Mouse (Mus musculus): ENCODE results near the gene Fgfr2. TPM values are rescaled to one million over a fixed set of nuclear protein-coding genes. Genes with fewer than 3 reads are reported as not detected.

Gene Fgfr2
- polyA plus RNA-seq, 1 experiment from 2014 or later = 86.9 TPM

DNA sequence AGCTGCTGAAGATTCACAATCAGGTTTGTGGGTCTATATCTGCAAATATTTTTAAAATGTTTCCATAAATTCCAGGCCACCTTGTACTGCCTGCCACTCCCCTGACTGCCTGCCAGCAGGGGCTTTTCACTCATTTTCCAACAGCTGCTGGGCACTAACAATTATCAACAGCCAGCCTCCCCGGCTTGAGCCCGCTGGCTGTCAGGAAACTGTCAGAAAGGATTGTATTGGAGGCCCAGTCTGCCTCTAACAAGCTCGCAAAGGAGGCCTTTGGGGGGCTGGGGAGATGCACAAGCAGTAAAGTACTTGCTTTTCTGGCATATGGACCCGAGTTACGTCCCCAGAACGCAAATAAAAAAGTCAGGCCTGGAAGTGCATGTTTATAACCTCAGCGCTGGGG lies 664.7 kb downstream of the Fgfr2 start:
- H3K27ac ChIP-seq (ENCODE audit: low read depth, low read length) = no peak overlapping the region
- DNase-seq (ENCODE audit: low spot score) (peak; percentile 18), ATAC-seq (ENCODE audit: insufficient read depth, low FRiP score, low TSS enrichment) (no peak)
- no peak overlapping the region for H3K4me2 ChIP-seq (ENCODE audit: low read depth)
- no peak overlapping the region; the same call in 1 of the 2 replicates for H3K9ac ChIP-seq (ENCODE audit: low read length)
- H3K4me1 ChIP-seq (ENCODE audit: control insufficient read depth, insufficient read depth, low read length) = no peaks in the 10 kb centered on the region
- H3K27me3 ChIP-seq (ENCODE audit: control insufficient read depth, insufficient read depth, low read length) = no peaks in the 10 kb centered on the region
- H3K4me3 ChIP-seq (ENCODE audit: low read depth, low read length) = no peak overlapping the region
- 44% methylated on average over 7 of the region's 7 CpGs for WGBS
- H3K36me3 ChIP-seq (ENCODE audit: control insufficient read depth, insufficient read depth, low read length) = no peaks in the 10 kb centered on the region
- H3K9me3 ChIP-seq (ENCODE audit: control insufficient read depth, low read length) = no peaks in the 10 kb centered on the region

GRCm38 (mm10) chr7:132455071-132455720 lies 668.0 kb downstream of the Fgfr2 start:
- ATAC-seq (ENCODE audit: insufficient read depth, low FRiP score, low TSS enrichment) (no peak), DNase-seq (ENCODE audit: low spot score) (no peak)
- 57% methylated on average over 11 of the region's 11 CpGs for WGBS
- H3K36me3 ChIP-seq (ENCODE audit: control insufficient read depth, insufficient read depth, low read length) = no peaks in the 10 kb centered on the region
- H3K27ac ChIP-seq (ENCODE audit: low read depth, low read length) = no peak overlapping the region
- H3K4me1 ChIP-seq (ENCODE audit: control insufficient read depth, insufficient read depth, low read length) = no peaks in the 10 kb centered on the region
- no peak overlapping the region for H3K4me3 ChIP-seq (ENCODE audit: low read depth, low read length)
- H3K9me3 ChIP-seq (ENCODE audit: control insufficient read depth, low read length) = no peaks in the 10 kb centered on the region
- H3K27me3 ChIP-seq (ENCODE audit: control insufficient read depth, insufficient read depth, low read length) = no peaks in the 10 kb centered on the region
- H3K9ac ChIP-seq (ENCODE audit: low read length) = no peak overlapping the region
- no peak overlapping the region for H3K4me2 ChIP-seq (ENCODE audit: low read depth)

GRCm38 (mm10) chr7:132449891-132450735 lies 673.0 kb downstream of the Fgfr2 start:
- H3K27me3 ChIP-seq (ENCODE audit: control insufficient read depth, insufficient read depth, low read length) = no peaks in the 10 kb centered on the region
- no peaks in the 10 kb centered on the region for H3K9me3 ChIP-seq (ENCODE audit: control insufficient read depth, low read length)
- no peak overlapping the region for H3K9ac ChIP-seq (ENCODE audit: low read length)
- WGBS = 83% methylated on average over 6 of the region's 6 CpGs
- DNase-seq (ENCODE audit: low spot score) (no peak), ATAC-seq (ENCODE audit: insufficient read depth, low FRiP score, low TSS enrichment) (no peak)
- H3K4me2 ChIP-seq (ENCODE audit: low read depth) = no peak overlapping the region
- no peaks in the 10 kb centered on the region for H3K36me3 ChIP-seq (ENCODE audit: control insufficient read depth, insufficient read depth, low read length)
- H3K4me3 ChIP-seq (ENCODE audit: low read depth, low read length) = no peak overlapping the region
- no peaks in the 10 kb centered on the region for H3K4me1 ChIP-seq (ENCODE audit: control insufficient read depth, insufficient read depth, low read length)
- no peak overlapping the region for H3K27ac ChIP-seq (ENCODE audit: low read depth, low read length)

DNA sequence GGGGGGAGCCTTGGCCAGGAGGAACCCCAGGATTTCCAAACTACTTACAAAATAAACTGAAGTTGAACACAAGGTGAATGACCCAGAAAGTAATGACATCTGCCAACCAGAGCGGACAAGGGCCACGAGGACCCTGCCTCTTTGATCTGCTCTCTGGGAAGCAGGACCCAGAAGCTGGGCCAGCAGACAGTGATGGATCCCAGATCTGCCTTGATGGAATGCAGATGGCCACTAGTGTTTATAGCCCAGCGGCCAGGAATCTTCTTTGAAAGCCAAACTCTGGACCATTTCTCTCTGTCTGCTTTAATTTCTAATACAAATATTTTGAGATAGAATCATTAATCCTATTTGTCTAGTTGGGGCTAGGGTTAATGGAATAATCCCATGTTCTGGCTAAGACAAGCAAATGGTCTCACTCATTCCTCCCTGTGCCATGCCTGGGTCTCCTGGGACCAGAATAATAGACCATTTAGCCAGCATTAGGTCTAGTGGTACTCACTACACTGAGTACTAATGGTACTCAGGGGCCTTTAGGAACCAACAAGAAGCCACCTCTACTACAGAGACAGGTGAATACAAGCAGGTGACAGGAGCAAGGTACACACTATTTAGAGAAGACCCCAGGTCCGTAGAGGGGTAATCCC lies 674.5 kb downstream of the Fgfr2 start:
- H3K4me3 ChIP-seq (ENCODE audit: low read depth, low read length) = no peak overlapping the region
- DNase-seq (ENCODE audit: low spot score) (peak; percentile 21), ATAC-seq (ENCODE audit: insufficient read depth, low FRiP score, low TSS enrichment) (no peak)
- H3K4me1 ChIP-seq (ENCODE audit: control insufficient read depth, insufficient read depth, low read length) = no peaks in the 10 kb centered on the region
- no peaks in the 10 kb centered on the region for H3K36me3 ChIP-seq (ENCODE audit: control insufficient read depth, insufficient read depth, low read length)
- 61% methylated on average over 4 of the region's 4 CpGs for WGBS
- H3K27me3 ChIP-seq (ENCODE audit: control insufficient read depth, insufficient read depth, low read length) = no peaks in the 10 kb centered on the region
- H3K27ac ChIP-seq (ENCODE audit: low read depth, low read length) = no peak overlapping the region
- H3K9me3 ChIP-seq (ENCODE audit: control insufficient read depth, low read length) = no peaks in the 10 kb centered on the region
- H3K9ac ChIP-seq (ENCODE audit: low read length) = no peak overlapping the region
- H3K4me2 ChIP-seq (ENCODE audit: low read depth) = no peak overlapping the region

- Histone ChIP-seq H3K9ac (ENCODE audit: low read length) (no peak overlapping the region), H3K4me1 (ENCODE audit: control insufficient read depth, insufficient read depth, low read length) (no peaks in the 10 kb centered on the region), H3K4me3 (ENCODE audit: low read depth, low read length) (no peak overlapping the region), H3K4me2 (ENCODE audit: low read depth) (no peak overlapping the region), H3K9me3 (ENCODE audit: control insufficient read depth, low read length) (no peaks in the 10 kb centered on the region), H3K27ac (ENCODE audit: low read depth, low read length) (no peak overlapping the region), H3K36me3 (ENCODE audit: control insufficient read depth, insufficient read depth, low read length) (no peaks in the 10 kb centered on the region), H3K27me3 (ENCODE audit: control insufficient read depth, insufficient read depth, low read length) (no peaks in the 10 kb centered on the region)
- no peak for DNase-seq (ENCODE audit: low spot score)
- no peak for ATAC-seq (ENCODE audit: insufficient read depth, low FRiP score, low TSS enrichment)
- WGBS = 81% methylated on average over 5 of the region's 5 CpGs
Measured at GRCm38 (mm10) chr7:132447558-132447957, 675.6 kb downstream of the Fgfr2 start.

DNA sequence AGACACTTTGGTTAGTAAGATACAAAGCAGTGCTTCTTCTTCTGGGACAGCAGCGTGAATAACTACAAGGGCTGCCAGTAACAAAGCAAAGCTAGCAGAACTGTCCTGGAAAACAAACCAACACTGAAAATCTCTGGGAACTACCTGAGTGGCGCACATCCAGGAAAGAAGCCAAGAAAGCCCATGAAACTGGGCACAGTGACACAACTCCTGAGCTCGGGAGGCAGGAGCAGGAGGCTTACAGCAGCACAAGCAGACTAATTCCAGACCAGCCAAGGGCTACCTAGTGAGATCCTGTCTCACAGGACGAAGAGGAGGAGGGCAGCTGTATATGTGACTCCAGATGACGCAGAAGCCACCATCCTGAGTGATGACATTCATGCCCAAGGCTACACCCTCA lies 676.3 kb downstream of the Fgfr2 start:
- Histone ChIP-seq H3K4me3 (ENCODE audit: low read depth, low read length) (no peak overlapping the region), H3K9me3 (ENCODE audit: control insufficient read depth, low read length) (no peaks in the 10 kb centered on the region), H3K27ac (ENCODE audit: low read depth, low read length) (no peak overlapping the region), H3K4me2 (ENCODE audit: low read depth) (no peak overlapping the region), H3K27me3 (ENCODE audit: control insufficient read depth, insufficient read depth, low read length) (no peaks in the 10 kb centered on the region), H3K9ac (ENCODE audit: low read length) (no peak overlapping the region), H3K36me3 (ENCODE audit: control insufficient read depth, insufficient read depth, low read length) (no peaks in the 10 kb centered on the region), H3K4me1 (ENCODE audit: control insufficient read depth, insufficient read depth, low read length) (no peaks in the 10 kb centered on the region)
- WGBS = 83% methylated on average over 5 of the region's 5 CpGs
- DNase-seq (ENCODE audit: low spot score) (no peak), ATAC-seq (ENCODE audit: insufficient read depth, low FRiP score, low TSS enrichment) (no peak)

GRCm38 (mm10) chr7:132444221-132444620 lies 678.9 kb downstream of the Fgfr2 start:
- Histone ChIP-seq H3K27me3 (ENCODE audit: control insufficient read depth, insufficient read depth, low read length) (no peaks in the 10 kb centered on the region), H3K9me3 (ENCODE audit: control insufficient read depth, low read length) (no peaks in the 10 kb centered on the region), H3K4me3 (ENCODE audit: low read depth, low read length) (no peak overlapping the region), H3K4me2 (ENCODE audit: low read depth) (no peak overlapping the region), H3K4me1 (ENCODE audit: control insufficient read depth, insufficient read depth, low read length) (no peaks in the 10 kb centered on the region), H3K27ac (ENCODE audit: low read depth, low read length) (no peak overlapping the region), H3K36me3 (ENCODE audit: control insufficient read depth, insufficient read depth, low read length) (no peaks in the 10 kb centered on the region), H3K9ac (ENCODE audit: low read length) (no peak overlapping the region)
- DNase-seq (ENCODE audit: low spot score) = no peak
- no peak for ATAC-seq (ENCODE audit: insufficient read depth, low FRiP score, low TSS enrichment)
- WGBS = 92% methylated on average over 2 of the region's 2 CpGs

GRCm38 (mm10) chr7:132443769-132444168 lies 679.4 kb downstream of the Fgfr2 start:
- no peak overlapping the region for H3K4me2 ChIP-seq (ENCODE audit: low read depth)
- no peaks in the 10 kb centered on the region for H3K4me1 ChIP-seq (ENCODE audit: control insufficient read depth, insufficient read depth, low read length)
- no peak for ATAC-seq (ENCODE audit: insufficient read depth, low FRiP score, low TSS enrichment)
- H3K36me3 ChIP-seq (ENCODE audit: control insufficient read depth, insufficient read depth, low read length) = no peaks in the 10 kb centered on the region
- H3K27me3 ChIP-seq (ENCODE audit: control insufficient read depth, insufficient read depth, low read length) = no peaks in the 10 kb centered on the region
- no peaks in the 10 kb centered on the region for H3K9me3 ChIP-seq (ENCODE audit: control insufficient read depth, low read length)
- 76% methylated on average over 2 of the region's 2 CpGs for WGBS
- H3K9ac ChIP-seq (ENCODE audit: low read length) = no peak overlapping the region
- DNase-seq (ENCODE audit: low spot score) = no peak
- no peak overlapping the region for H3K27ac ChIP-seq (ENCODE audit: low read depth, low read length)
- H3K4me3 ChIP-seq (ENCODE audit: low read depth, low read length) = no peak overlapping the region
